Mouse (Mus musculus): ENCODE data around the gene Miga2.

Gene Miga2

GRCm38 (mm10) chr2:30357552-30358510, 6.2 kb upstream of the Miga2 start:
- DNase-seq (ENCODE audit: extremely low read depth, insufficient read length, low spot score), result no peak

GRCm38 (mm10) chr2:30358533-30359531, 5.2 kb upstream of the Miga2 start, which contains the start of gene Sh3glb2:
Gene Sh3glb2, minus strand, starts transcription at chr2:30359337.
- peak; percentile 72 for DNase-seq (ENCODE audit: extremely low read depth, insufficient read length, low spot score)

GRCm38 (mm10) chr2:30360626-30361025, 3.4 kb upstream of the Miga2 start:
- DNase-seq (ENCODE audit: extremely low read depth, insufficient read length, low spot score), result no peak

GRCm38 (mm10) chr2:30362865-30363264, 1.2 kb upstream of the Miga2 start:
- no peak for DNase-seq (ENCODE audit: extremely low read depth, insufficient read length, low spot score)

DNA sequence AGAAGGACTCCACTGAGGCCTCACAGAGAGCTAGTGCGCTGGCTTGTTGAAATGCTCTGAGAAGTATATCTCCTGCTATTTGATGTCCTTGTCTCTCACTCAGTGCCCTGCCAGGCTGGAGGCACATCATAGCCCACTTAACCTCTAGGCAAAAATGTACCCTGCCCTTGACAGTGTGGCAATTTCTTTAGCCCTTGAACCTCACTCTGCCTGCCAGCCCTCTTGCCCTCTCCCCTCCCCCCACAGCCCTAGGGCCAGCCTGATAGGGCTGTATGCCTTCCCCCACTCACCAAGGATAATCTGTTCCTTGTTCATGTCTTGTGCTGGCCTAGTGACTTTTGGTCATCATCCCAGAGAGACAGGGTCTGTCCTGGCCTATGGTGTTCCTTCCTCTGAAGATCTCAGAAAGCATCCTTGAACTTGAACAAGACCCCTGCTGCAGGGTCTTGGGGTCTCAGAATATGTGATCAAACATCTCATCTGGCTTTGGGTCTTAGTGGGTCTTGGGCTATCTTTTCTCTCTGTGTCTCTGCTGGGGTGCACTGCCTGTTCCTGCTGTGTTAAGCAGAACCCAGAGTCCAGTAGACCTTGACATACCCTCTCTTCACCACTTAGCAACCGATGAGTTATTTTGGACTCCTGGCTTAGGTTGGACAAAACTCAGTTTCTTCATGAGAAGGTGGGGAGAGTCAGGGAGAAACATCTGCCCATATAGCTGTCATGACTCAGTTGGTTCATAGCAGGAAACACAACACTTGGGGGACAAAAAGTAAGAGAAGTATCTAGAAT, 1.4 kb downstream of the Miga2 start:
- no peak for DNase-seq (ENCODE audit: extremely low read depth, insufficient read length, low spot score)

- no peak for DNase-seq (ENCODE audit: extremely low read depth, insufficient read length, low spot score)
These were observed 2.2 kb downstream of the Miga2 start for GRCm38 (mm10) chr2:30366203-30366602.

DNA sequence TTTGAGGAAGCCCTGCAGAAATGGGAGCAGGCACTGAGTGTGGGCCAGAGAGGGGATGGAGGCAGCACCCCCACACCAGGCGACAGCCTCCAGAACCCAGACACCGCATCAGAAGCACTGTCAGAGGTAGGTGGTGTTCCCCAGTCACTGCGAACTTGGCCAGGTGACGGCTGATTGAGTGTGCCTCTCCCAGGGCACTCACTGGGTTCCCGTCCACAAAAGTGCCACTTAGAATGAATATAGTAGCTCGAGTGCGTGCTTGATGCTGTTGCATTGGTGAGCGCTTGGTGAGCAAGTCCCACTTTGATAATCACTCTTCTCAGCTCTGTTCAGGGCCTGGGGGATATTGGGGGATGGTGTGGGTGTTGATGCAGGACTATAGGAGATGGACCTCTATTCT, 7.5 kb downstream of the Miga2 start:
- DNase-seq (ENCODE audit: extremely low read depth, insufficient read length, low spot score), result no peak

DNA sequence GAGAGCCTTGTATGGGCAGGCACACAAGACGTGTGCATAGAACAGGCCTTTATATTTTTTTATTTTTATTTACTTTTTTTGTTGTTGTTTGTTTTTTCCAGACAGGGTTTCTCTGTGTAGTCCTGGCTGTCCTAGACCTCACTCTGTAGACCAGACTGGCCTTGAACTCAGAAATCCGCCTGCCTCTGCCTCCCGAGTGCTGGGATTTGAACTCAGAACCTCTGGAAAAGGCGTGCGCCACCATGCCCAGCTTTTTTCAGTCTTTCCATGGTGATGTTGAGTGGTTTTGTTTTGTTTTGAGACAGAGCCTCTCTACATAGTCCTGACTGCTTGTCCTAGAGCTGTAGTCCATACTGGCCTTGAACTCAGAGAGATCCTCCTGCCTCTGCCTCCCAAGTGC, 8.7 kb downstream of the Miga2 start:
- DNase-seq (ENCODE audit: extremely low read depth, insufficient read length, low spot score), result no peak

- DNase-seq (ENCODE audit: extremely low read depth, insufficient read length, low spot score), result no peak
These were observed 11.9 kb downstream of the Miga2 start for GRCm38 (mm10) chr2:30375893-30376292.

GRCm38 (mm10) chr2:30377721-30378120, 13.7 kb downstream of the Miga2 start:
- DNase-seq (ENCODE audit: extremely low read depth, insufficient read length, low spot score), result no peak

GRCm38 (mm10) chr2:30379307-30379706, 15.3 kb downstream of the Miga2 start:
- DNase-seq (ENCODE audit: extremely low read depth, insufficient read length, low spot score), result no peak

- no peak for DNase-seq (ENCODE audit: extremely low read depth, insufficient read length, low spot score)
These were observed 16.7 kb downstream of the Miga2 start for GRCm38 (mm10) chr2:30380564-30381376.

DNA sequence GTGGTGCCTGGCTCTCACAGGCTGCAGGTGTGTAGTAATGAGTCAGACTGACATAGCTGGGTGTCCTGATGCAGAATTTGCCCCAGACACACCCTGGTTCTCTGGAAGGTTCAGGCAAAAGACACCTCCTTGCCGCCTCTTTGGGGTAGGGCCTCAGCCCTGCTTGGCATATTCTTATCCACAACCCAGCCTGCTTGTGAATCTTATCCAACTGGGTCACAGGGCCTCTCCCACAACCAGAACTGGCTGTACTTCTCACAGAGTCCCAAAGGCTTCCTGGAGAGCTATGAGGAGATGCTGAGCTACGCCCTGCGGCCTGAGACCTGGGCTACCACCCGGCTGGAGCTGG, 17.3 kb downstream of the Miga2 start:
- no peak for DNase-seq (ENCODE audit: extremely low read depth, insufficient read length, low spot score)

DNA sequence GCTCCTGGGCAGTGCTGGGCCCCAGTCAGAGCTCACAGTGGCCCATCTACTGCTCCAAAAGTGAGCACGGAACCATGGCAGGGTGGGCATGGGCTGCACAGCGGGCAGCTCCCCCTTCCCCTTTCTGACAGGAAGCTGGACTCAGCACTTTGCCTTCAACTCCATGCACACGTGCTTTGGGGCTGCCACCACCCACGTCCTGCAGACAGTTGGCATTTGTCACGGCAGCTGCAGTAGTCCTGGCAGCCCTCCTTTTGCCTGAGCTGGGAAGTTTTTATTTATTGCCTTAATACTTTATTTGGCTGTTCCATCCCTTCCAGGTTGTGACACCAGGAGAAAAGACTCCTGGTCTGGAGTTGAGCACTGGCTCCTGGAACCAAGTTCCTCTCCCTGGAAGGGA, 20.8 kb downstream of the Miga2 start:
- DNase-seq (ENCODE audit: extremely low read depth, insufficient read length, low spot score), result no peak

DNA sequence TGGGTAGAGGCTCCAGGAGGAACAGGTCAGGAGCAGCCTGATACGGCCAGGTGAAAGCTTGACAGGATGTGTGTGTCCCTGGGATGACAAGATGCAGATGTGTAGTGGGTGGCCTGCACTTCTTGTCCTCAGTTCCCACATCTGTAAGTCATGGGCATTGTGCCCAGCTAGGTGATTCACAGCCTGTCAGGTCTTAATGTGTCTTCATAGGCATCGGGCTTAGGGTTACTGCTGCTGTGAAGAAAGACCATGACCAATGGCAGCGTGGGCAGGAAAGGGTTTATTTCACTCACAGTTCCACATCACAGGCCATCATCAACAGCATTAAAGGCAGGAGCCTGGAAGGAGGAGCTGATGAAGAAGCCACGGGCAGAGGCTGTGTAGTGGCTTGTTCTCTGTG, 21.6 kb downstream of the Miga2 start:
- DNase-seq (ENCODE audit: extremely low read depth, insufficient read length, low spot score), result no peak

- no peak for DNase-seq (ENCODE audit: extremely low read depth, insufficient read length, low spot score)
These were observed 22.9 kb downstream of the Miga2 start for GRCm38 (mm10) chr2:30386913-30387312.

DNA sequence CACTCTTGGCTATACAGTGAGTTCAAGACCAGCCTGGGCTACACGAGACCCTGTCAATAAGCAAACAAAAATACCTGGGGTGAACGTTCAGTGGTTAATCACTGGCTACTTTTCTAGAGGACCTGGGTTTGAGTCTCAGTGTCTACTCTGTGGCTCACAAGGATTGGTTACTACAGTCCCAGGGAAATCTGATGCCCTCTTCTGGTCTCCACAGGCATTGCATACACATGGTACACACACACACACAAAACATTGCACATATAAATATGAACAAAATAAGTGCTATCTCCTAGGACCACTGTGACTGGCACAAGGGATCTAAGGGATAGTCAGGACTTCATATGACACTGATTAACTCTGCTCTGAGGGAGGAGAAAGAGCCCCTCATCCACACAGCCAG, 25.0 kb downstream of the Miga2 start:
- DNase-seq (ENCODE audit: extremely low read depth, insufficient read length, low spot score), result no peak

DNA sequence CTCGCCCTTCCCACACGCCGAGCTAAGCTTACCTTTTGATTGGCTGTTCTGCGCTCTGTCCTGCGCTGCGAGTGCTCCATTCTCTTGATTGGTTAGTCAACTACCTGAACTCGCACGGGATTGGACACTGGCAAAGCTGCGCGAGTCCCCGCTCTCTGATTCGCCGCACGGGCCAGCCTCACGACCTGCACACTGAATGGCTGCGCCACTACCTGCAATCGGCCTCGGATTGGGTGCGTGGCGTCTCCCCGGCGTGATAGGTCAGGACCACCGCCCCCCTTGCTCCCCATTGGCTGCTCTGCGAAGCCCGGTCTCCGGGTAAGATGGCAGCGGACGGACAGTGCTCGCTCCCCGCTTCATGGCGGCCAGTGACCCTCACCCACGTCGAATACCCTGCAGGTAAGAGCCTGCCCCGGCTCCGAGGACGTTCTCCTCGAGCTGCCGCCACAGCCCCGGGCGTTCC, 28.1 kb downstream of the Miga2 start, which contains the start of gene Dolpp1:
Gene Dolpp1, plus strand, starts transcription at position 141 of the 463 bp plus-strand sequence.
- DNase-seq (ENCODE audit: extremely low read depth, insufficient read length, low spot score), result peak; percentile 98

DNA sequence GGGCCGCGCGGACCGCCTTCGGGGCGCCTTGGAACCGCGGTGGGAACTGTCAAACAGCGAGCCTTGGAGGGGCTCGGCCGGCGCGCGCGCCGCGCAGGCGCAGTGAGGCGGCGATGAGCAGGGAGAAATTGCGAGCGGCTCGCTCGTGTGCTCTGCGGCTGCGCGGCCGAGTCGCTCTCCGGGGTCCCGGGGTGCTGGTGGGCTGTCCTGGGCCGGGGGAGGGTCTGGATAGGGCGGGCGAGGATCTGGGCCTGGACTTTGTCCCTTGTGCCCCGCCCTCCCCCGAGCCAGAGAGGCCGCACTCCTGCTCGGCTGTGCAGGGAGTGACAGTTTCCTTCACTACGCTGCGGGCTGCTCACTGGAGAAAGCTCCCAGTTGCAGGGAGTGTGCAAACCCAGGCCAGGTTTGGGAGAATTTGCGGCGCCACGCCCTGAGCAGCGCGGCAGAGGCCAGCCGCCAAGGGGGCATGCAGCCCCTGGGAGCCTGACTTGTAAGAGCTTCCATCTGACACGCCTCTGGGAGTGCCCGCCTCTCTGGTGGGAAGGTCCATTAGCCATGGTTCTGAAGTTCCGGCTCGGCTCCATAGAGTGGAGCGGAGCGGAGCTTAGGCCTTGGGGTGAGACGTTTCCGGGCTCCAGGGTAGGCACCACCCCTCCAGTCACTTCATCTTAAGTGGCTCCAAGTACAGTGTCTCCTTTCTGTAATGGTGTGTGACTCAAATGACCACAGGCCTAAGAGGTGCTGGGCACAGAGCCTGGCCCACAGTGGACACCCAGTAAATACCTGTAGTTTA, 28.7 kb downstream of the Miga2 start:
- DNase-seq (ENCODE audit: extremely low read depth, insufficient read length, low spot score), result peak; percentile 87
